Mouse (Mus musculus) liver, postnatal 0 days (tissue): Measurements from ENCODE around the gene Nedd9. TPM values are rescaled to one million over a fixed set of nuclear protein-coding genes. Genes with fewer than 3 reads are reported as not detected.

Experiments used
- ATAC-seq: fragments of 200-750 bp; cut with Nextera tagmentation; 2 replicates; pipeline ENCODE4 v1.8.0; 2017; ENCODE audit warnings: mild to moderate bottlenecking, moderate library complexity
- DNase-seq: peaks from one replicate; pipeline ENCODE4 v3.0.0-alpha.2; 2016
- H3K27ac ChIP-seq: fragments of 300-500 bp; sonication (generic); 2 replicates; pipeline ENCODE4 v1.5.1; 2014; ENCODE audit warnings: antibody characterized with exemption, moderate library complexity, mild to moderate bottlenecking, low read depth
- H3K27me3 ChIP-seq: fragments of 300-500 bp; sonication (generic); 2 replicates; pipeline ENCODE4 v1.6.1; 2014; ENCODE audit warnings: low read length, control low read depth, mixed read lengths; ENCODE audit not compliant: insufficient read depth
- H3K36me3 ChIP-seq: fragments of 300-500 bp; sonication (generic); replicated peaks from 2 replicates; pipeline ENCODE4 v1.6.1; 2014; ENCODE audit warnings: mild to moderate bottlenecking, control low read depth, low read length, moderate library complexity, mixed read lengths; ENCODE audit not compliant: insufficient read depth
- H3K4me1 ChIP-seq: fragments of 300-500 bp; sonication (generic); 2 replicates; pipeline ENCODE4 v1.6.1; 2014; ENCODE audit warnings: antibody characterized with exemption, mild to moderate bottlenecking, control low read depth; ENCODE audit not compliant: insufficient read depth
- H3K4me2 ChIP-seq: fragments of 300-500 bp; sonication (generic); 2 replicates; pipeline ENCODE4 v1.6.1; 2014; ENCODE audit warnings: low read depth, mild to moderate bottlenecking, low read length, moderate library complexity, mixed read lengths
- H3K4me3 ChIP-seq: fragments of 300-500 bp; sonication (generic); 2 replicates; pipeline ENCODE4 v1.5.1; 2014; ENCODE audit warnings: low read depth, low read length
- H3K9ac ChIP-seq: fragments of 300-500 bp; sonication (generic); replicated peaks from 2 replicates; pipeline ENCODE4 v1.6.1; 2014; ENCODE audit warnings: mild to moderate bottlenecking, moderate library complexity
- H3K9me3 ChIP-seq: fragments of 300-500 bp; sonication (generic); 2 replicates; pipeline ENCODE4 v1.6.1; 2016; ENCODE audit warnings: mild to moderate bottlenecking, control low read depth, low read length, mixed read lengths
- CTCF ChIP-seq: sonication (generic); IDR thresholded peaks from 2 replicates; pipeline ENCODE4 v1.5.1; 2016; ENCODE audit warnings: antibody characterized with exemption, low read depth
- EP300 ChIP-seq: IDR thresholded peaks from 2 replicates; pipeline ENCODE4 v1.6.1; 2016; ENCODE audit warnings: antibody characterized with exemption, low read depth, mild to moderate bottlenecking
- WGBS: fragments of 180-500 bp; shearing (Covaris S2); extraction: QIAGEN DNeasy Blood & Tissue Kit; methylation state at CpG from one replicate; pipeline ENCODE4 v1.1.7; 2014; ENCODE audit not compliant: insufficient replicate concordance; 5-methylcytosine and 5-hydroxymethylcytosine counted together
- polyA plus RNA-seq: library from polyadenylated mRNA; unstranded; fragments of >200 nt; fragmentation: Nextera tagmentation; extraction: Ambion mirVana; gene quantifications from 2 replicates; pipeline ENCODE4 v1.2.1, GENCODE M21; 2015

The Nedd9 gene
- polyA plus RNA-seq, 1 experiment from 2014 or later, result 6.9 TPM

DNA sequence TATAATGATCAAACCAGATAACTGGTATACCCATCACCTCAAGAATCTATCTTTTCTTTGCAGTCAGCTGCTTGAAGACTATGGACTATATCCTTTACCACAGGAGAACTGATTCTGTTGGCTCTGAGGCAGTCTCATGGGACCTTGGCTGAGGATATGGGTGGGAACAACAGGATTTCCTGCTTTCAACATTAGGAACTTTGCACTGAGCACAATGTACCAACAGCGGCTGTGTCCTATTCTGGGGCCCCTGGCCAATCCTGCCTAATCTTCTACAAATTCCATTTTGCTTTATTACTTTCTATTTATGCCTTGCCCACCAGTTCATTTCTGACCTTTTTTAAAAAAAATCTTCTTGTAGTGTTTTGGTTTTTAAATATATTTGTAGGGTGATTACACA is 21.0 kb downstream of the Nedd9 start:
- ATAC-seq, result peak; percentile 47
- Histone ChIP-seq H3K27ac (peak overlapping the region; percentile 11; the same call in 1 of the 2 replicates), H3K36me3 (no peaks in the 10 kb centered on the region), H3K9me3 (no peaks in the 10 kb centered on the region), H3K27me3 (no peaks in the 10 kb centered on the region), H3K4me2 (no peak overlapping the region), H3K9ac (no peak overlapping the region), H3K4me1 (peaks cover 5% of the 10 kb centered on the region; the same call in 1 of the 2 replicates), H3K4me3 (no peak overlapping the region)
- TF ChIP-seq CTCF (no peak), EP300 (0 out of 2 replicates have a peak, but pooled peaks have one; percentile 25)
- WGBS, result 59% methylated on average over 1 of the region's 1 CpGs
- no peak for DNase-seq

DNA sequence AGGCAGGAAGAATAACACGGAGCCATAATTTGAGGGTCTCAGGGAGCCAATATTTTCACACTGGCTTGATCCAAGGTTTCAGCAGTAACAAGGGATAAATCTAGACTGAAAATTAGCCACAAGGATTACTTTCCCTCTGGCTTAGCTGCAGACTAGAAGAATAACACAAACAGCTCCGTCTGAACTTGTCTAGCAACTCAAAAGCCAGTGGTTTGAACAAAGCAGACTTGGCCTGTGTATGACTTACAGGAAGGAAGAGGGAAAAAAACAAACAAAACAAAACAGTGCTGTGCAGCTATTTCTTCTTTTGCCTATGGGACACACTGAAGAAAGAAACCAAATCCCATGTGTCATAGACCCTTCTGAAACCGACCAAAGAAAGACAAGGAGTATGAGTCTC is 25.7 kb downstream of the Nedd9 start:
- Histone ChIP-seq H3K27ac (no peak overlapping the region), H3K27me3 (no peaks in the 10 kb centered on the region), H3K4me2 (no peak overlapping the region), H3K4me1 (peaks cover 2% of the 10 kb centered on the region; the same call in 1 of the 2 replicates), H3K36me3 (no peaks in the 10 kb centered on the region), H3K4me3 (no peak overlapping the region), H3K9ac (no peak overlapping the region), H3K9me3 (no peaks in the 10 kb centered on the region)
- no peak for DNase-seq
- 54% methylated on average over 3 of the region's 3 CpGs for WGBS
- TF ChIP-seq CTCF (no peak), EP300 (no peak)
- ATAC-seq, result no peak

DNA sequence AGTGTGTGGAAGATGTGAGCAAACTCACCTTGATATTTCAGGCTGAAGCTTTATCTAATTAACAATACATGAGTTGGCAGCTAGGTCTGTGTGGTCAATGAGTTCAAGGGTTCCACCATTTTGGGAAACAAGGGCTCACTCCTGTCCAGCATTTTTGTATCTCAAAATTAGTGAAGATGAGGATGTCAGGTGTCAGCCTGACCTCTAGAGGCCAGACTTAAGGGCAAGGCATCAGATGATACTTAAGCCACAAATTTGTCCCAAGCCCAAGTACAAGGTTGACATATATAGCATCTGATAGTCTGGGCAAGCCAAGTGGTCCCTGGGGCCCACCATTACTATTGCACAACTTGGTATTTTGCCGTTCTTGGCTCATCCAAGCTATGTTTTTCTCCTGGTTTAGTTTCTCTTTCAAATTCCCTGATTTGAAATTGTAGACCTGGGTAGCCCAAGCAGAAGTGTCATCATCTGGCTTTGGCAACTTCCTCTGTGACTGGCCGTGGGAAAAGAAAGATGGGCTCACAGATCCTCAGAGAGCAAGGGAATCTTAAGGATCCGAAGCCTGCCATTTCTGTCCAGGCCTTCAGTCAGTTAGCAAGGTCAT is 27.4 kb downstream of the Nedd9 start:
- TF ChIP-seq CTCF (peak; percentile 55), EP300 (no peak)
- no peak for DNase-seq
- Histone ChIP-seq H3K36me3 (no peaks in the 10 kb centered on the region), H3K27me3 (no peaks in the 10 kb centered on the region), H3K9ac (no peak overlapping the region), H3K4me3 (no peak overlapping the region), H3K9me3 (no peaks in the 10 kb centered on the region), H3K4me2 (no peak overlapping the region), H3K27ac (no peak overlapping the region), H3K4me1 (no peaks in the 10 kb centered on the region; the same call in 1 of the 2 replicates)
- 50% methylated on average over 3 of the region's 3 CpGs for WGBS
- ATAC-seq, result no peak

DNA sequence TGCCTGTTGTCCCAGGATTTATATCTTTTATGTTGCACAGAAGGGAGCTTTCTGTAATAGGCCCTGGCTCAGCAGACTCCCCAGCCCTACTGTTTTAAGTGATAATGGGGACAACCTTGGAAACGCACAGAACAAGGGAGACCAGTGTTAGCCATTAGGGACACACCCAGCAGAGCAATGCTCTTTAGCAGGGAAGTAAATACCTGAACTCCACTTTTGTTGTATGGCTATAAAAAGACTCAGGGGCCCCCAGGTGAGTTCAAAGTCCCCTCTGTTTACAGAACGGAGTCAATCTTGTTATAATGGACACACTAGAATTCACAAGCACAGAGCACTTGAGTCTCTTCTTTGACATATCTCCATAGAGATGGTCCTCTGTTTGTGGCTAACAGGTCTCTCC is 28.5 kb downstream of the Nedd9 start:
- TF ChIP-seq EP300 (no peak), CTCF (no peak)
- no peak for ATAC-seq
- WGBS, result 64% methylated on average over 2 of the region's 2 CpGs
- Histone ChIP-seq H3K4me1 (no peaks in the 10 kb centered on the region; the same call in 1 of the 2 replicates), H3K9ac (no peak overlapping the region), H3K27ac (no peak overlapping the region), H3K4me3 (no peak overlapping the region), H3K9me3 (no peaks in the 10 kb centered on the region), H3K36me3 (no peaks in the 10 kb centered on the region), H3K4me2 (no peak overlapping the region), H3K27me3 (no peaks in the 10 kb centered on the region)
- DNase-seq, result no peak

DNA sequence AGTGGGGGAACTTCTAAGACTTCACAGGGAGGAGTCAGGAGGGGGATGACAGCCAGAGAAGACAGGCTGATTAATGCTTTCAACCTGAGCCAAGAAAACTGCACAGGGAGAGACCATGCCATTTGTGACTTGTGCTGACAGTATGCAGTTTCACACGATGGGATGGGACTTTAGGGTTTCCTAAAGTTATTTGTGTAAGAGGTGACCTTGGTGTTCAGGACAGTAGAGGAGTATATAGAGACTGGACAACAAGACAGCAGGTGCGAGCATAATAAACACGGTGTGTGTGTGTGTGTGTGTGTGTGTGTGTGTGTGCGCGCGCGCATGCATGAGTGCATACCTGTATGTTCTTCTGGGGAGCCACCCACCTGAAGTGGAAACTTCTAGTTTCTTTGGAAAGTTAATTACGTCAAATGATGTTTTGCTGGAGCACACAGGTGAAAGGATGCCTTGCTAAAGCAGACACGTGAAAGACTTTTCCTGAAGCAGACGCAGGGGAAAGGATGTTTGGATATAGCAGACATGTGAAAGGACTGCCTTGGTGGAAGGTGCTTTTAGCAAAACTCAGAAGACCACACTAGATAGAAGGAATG is 29.3 kb downstream of the Nedd9 start:
- H3K36me3 ChIP-seq, result no peaks in the 10 kb centered on the region
- no peak for DNase-seq
- H3K27me3 ChIP-seq, result no peaks in the 10 kb centered on the region
- ATAC-seq, result no peak
- no peaks in the 10 kb centered on the region; the same call in 1 of the 2 replicates for H3K4me1 ChIP-seq
- H3K4me3 ChIP-seq, result no peak overlapping the region
- H3K9ac ChIP-seq, result no peak overlapping the region
- 79% methylated on average over 10 of the region's 10 CpGs for WGBS
- no peak overlapping the region for H3K27ac ChIP-seq
- H3K9me3 ChIP-seq, result no peaks in the 10 kb centered on the region
- H3K4me2 ChIP-seq, result no peak overlapping the region
- TF ChIP-seq CTCF (no peak), EP300 (no peak)

DNA sequence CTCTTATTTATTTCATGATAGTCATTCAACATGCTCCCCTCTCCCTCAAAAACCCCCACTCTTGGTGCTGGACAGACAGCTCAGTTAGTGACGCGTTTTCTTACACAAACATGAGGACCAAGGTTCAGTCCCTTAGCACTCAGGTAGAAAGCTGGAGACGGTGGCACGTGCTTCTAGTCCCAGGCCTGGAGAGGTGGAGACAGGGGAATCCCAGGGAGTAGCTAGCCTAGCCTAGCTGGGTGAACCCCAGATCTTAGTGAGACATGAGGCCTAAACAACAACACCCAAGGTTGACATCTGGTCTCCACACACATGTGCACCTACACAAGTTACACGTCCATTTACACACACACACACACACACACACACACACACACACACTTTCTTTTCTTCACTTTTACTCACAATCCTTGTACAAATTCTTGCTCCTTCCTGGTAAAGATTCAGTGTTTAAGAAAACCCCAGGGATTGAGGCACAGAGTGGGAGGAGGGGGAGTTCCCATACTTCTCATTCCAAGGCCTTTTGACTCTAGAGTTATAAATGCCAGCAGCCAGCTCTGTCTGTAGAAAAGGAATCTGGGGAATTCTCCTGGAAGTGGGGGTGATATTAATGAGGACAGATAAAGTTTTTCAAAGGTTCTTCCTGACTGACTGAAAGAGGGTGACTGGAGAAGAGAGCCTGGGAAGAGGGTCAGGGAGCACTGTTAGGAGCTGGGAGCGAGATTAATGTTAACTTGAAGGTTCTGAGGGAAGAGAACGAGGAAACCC is 29.9 kb downstream of the Nedd9 start:
- no peak overlapping the region for H3K9ac ChIP-seq
- no peaks in the 10 kb centered on the region for H3K36me3 ChIP-seq
- no peak for DNase-seq
- no peak overlapping the region for H3K27ac ChIP-seq
- H3K4me3 ChIP-seq, result no peak overlapping the region
- H3K27me3 ChIP-seq, result no peaks in the 10 kb centered on the region
- H3K9me3 ChIP-seq, result no peaks in the 10 kb centered on the region
- TF ChIP-seq EP300, result no peak
- no peak for TF ChIP-seq CTCF
- H3K4me1 ChIP-seq, result no peaks in the 10 kb centered on the region; the same call in 1 of the 2 replicates
- no peak for ATAC-seq
- WGBS, result 61% methylated on average over 7 of the region's 7 CpGs
- H3K4me2 ChIP-seq, result no peak overlapping the region
